In the genomic region with DNA sequence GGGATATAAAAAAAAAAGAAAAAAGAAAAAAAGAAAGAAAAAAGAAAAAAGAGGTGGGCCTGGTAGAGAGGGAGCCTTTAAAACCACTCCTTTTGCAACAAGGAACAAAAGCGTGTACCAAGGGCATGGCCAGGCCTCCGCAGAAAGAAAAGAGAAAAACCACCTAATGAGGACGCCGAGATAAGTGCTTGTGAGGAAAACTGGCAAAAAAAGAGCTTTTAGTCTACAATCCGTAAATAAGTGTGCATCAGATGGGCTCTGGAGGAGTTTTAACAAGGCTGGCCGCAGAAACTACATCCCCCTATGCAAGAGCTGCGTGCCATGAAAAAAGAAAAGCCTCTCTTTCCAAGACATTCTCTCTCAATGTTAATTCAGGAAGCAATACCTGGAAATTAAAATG, we compare ENCODE assay signal across 23 mouse cellular contexts. TPM values are rescaled to one million over a fixed set of nuclear protein-coding genes. Genes with fewer than 3 reads are reported as not detected.
DNase-seq lines count a peak whose midpoint lies in the region; ATAC-seq and TF ChIP-seq lines count a peak whose summit lies in the region.
"Had no signal": no experiment of that assay in that cellular context is flagged by ENCODE, and none has a peak within 500 bp of the region (broad histone marks: within the 10 kb centered on the region; RNA-seq: fewer than 3 reads in every experiment).

No protein-coding gene starts in this region.

- H3K36me3 ChIP-seq in midbrain, embryonic 13.5 days = no peaks in the 10 kb centered on the region
- no peaks in the 10 kb centered on the region for H3K36me3 ChIP-seq in midbrain, postnatal 0 days (ENCODE audit: insufficient read depth, low read length)
- no peaks in the 10 kb centered on the region for H3K36me3 ChIP-seq in forebrain, embryonic 11.5 days (ENCODE audit: control insufficient read depth, insufficient read depth, low read length)
- no peaks in the 10 kb centered on the region for H3K36me3 ChIP-seq in forebrain, embryonic 15.5 days
- H3K36me3 ChIP-seq: embryonic facial prominence, embryonic 15.5 days; heart, embryonic 15.5 days; hindbrain, embryonic 10.5 days; intestine, embryonic 15.5 days had no signal

- no peak for DNase-seq in midbrain, postnatal 0 days (ENCODE audit: low spot score)
- DNase-seq in forebrain, embryonic 11.5 days (ENCODE audit: low spot score) = no peak
- DNase-seq in adrenal gland, adult 18-20 months (ENCODE audit: low spot score in 2 of 2) = no peak
- DNase-seq in thymus, postnatal 4 days = no peak
- DNase-seq: adrenal gland, adult 2 months; adrenal gland, postnatal 25 days; cerebellum, adult 2 months; cerebellum, postnatal 10 days; embryo, embryonic 11 days; heart, adult 2 months; heart, postnatal 14 days had no signal

- 57% methylated on average over 7 of the region's 7 CpGs for WGBS in midbrain, embryonic 13.5 days
- WGBS in midbrain, postnatal 0 days = 55% methylated on average over 7 of the region's 7 CpGs
- WGBS in forebrain, embryonic 11.5 days = 40% methylated on average over 7 of the region's 7 CpGs
- WGBS in forebrain, embryonic 15.5 days = 10% methylated on average over 7 of the region's 7 CpGs

- no peak for TF ChIP-seq CTCF in midbrain, postnatal 0 days (IDR thresholded peaks at IDR 0.05)

- H3K27ac ChIP-seq in midbrain, embryonic 13.5 days = peak overlapping the region; percentile 45; the same call in 1 of the 2 replicates
- no peak overlapping the region for H3K27ac ChIP-seq in midbrain, postnatal 0 days (ENCODE audit: low read depth, low read length)
- peak overlapping the region; percentile 42; the same call in 1 of the 2 replicates for H3K27ac ChIP-seq in forebrain, embryonic 11.5 days (ENCODE audit: low read depth, low read length)
- H3K27ac ChIP-seq in forebrain, embryonic 15.5 days (replicated peaks) = peak overlapping the region; percentile 60
- H3K27ac ChIP-seq: embryonic facial prominence, embryonic 15.5 days; heart, adult 2 months; heart, embryonic 15.5 days; hindbrain, embryonic 10.5 days; hindbrain, embryonic 14.5 days; intestine, embryonic 15.5 days had no signal

- no peak overlapping the region for H3K4me2 ChIP-seq in midbrain, embryonic 13.5 days (replicated peaks)
- no peak overlapping the region for H3K4me2 ChIP-seq in midbrain, postnatal 0 days (ENCODE audit: low read depth, low read length, poor library complexity, severe bottlenecking)
- H3K4me2 ChIP-seq in forebrain, embryonic 11.5 days (ENCODE audit: low read depth, low read length, severe bottlenecking) = 0 out of 2 replicates have a peak overlapping the region, but pooled peaks have one; percentile 3
- H3K4me2 ChIP-seq in forebrain, embryonic 15.5 days (replicated peaks) = no peak overlapping the region
- H3K4me2 ChIP-seq: embryonic facial prominence, embryonic 15.5 days; heart, embryonic 11.5 days; heart, embryonic 15.5 days; hindbrain, embryonic 14.5 days; intestine, embryonic 15.5 days had no signal

- H3K9ac ChIP-seq in midbrain, embryonic 13.5 days (replicated peaks) = no peak overlapping the region
- H3K9ac ChIP-seq in midbrain, postnatal 0 days (replicated peaks; ENCODE audit: low read length, poor library complexity, severe bottlenecking) = no peak overlapping the region
- peak overlapping the region; percentile 0; the same call in 1 of the 2 replicates for H3K9ac ChIP-seq in forebrain, embryonic 11.5 days (ENCODE audit: low read length)
- H3K9ac ChIP-seq in forebrain, embryonic 15.5 days (replicated peaks) = no peak overlapping the region
- H3K9ac ChIP-seq: embryonic facial prominence, embryonic 15.5 days; heart, embryonic 15.5 days; hindbrain, embryonic 14.5 days; intestine, embryonic 15.5 days had no signal

- 0 out of 2 replicates have a peak, but pooled peaks cover 2% of the 10 kb centered on the region for H3K4me1 ChIP-seq in midbrain, embryonic 13.5 days (replicated peaks)
- H3K4me1 ChIP-seq in midbrain, postnatal 0 days (ENCODE audit: insufficient read depth, low read length) = no peaks in the 10 kb centered on the region
- peaks cover 4% of the 10 kb centered on the region; the same call in 1 of the 2 replicates for H3K4me1 ChIP-seq in forebrain, embryonic 11.5 days (replicated peaks; ENCODE audit: control insufficient read depth, insufficient read depth, low read length)
- H3K4me1 ChIP-seq in forebrain, embryonic 15.5 days = peaks cover 14% of the 10 kb centered on the region
- H3K4me1 ChIP-seq: embryonic facial prominence, embryonic 15.5 days; heart, embryonic 15.5 days; hindbrain, embryonic 10.5 days; intestine, embryonic 15.5 days had no signal

- H3K4me3 ChIP-seq in midbrain, embryonic 13.5 days (replicated peaks) = no peak overlapping the region
- H3K4me3 ChIP-seq in midbrain, postnatal 0 days (ENCODE audit: low read depth, low read length) = no peak overlapping the region
- no peak overlapping the region for H3K4me3 ChIP-seq in forebrain, embryonic 11.5 days (ENCODE audit: low read depth, low read length)
- no peak overlapping the region for H3K4me3 ChIP-seq in forebrain, embryonic 15.5 days
- H3K4me3 ChIP-seq: embryonic facial prominence, embryonic 15.5 days; erythroblast, embryonic 14.5 days; heart, adult 2 months; heart, embryonic 15.5 days; hindbrain, embryonic 10.5 days; intestine, embryonic 15.5 days had no signal

- no peaks in the 10 kb centered on the region for H3K27me3 ChIP-seq in midbrain, embryonic 13.5 days
- no peaks in the 10 kb centered on the region for H3K27me3 ChIP-seq in midbrain, postnatal 0 days (ENCODE audit: insufficient read depth, low read length)
- no peaks in the 10 kb centered on the region for H3K27me3 ChIP-seq in forebrain, embryonic 11.5 days (ENCODE audit: control insufficient read depth, insufficient read depth, low read length)
- H3K27me3 ChIP-seq in forebrain, embryonic 15.5 days = no peaks in the 10 kb centered on the region
- H3K27me3 ChIP-seq: CH12.LX; embryonic facial prominence, embryonic 15.5 days; heart, embryonic 15.5 days; intestine, embryonic 15.5 days; Patski had no signal

- no peaks in the 10 kb centered on the region for H3K9me3 ChIP-seq in midbrain, embryonic 13.5 days
- H3K9me3 ChIP-seq in midbrain, postnatal 0 days (ENCODE audit: low read length) = no peaks in the 10 kb centered on the region
- H3K9me3 ChIP-seq in forebrain, embryonic 11.5 days (ENCODE audit: control insufficient read depth, low read length) = no peaks in the 10 kb centered on the region
- no peaks in the 10 kb centered on the region for H3K9me3 ChIP-seq in forebrain, embryonic 15.5 days
- H3K9me3 ChIP-seq: embryonic facial prominence, embryonic 15.5 days; heart, embryonic 15.5 days; hindbrain, embryonic 10.5 days; intestine, embryonic 15.5 days had no signal

- no peak for ATAC-seq in midbrain, embryonic 13.5 days
- ATAC-seq in midbrain, postnatal 0 days (ENCODE audit: low FRiP score) = no peak
- peak; percentile 57; the same call in 1 of the 2 replicates for ATAC-seq in forebrain, embryonic 11.5 days (replicated peaks; ENCODE audit: low FRiP score)
- ATAC-seq in forebrain, embryonic 15.5 days (replicated peaks) = no peak
- ATAC-seq: activated CD4-positive, CD25-positive, alpha-beta regulatory T cell, adult 4 months; intestine, embryonic 15.5 days; Patski had no signal

RNA-seq across cellular contexts. Expression of a gene that starts 37.4 kb away (rescaled TPM):
- 45.9 and 48.5 TPM in 2 replicates for polyA plus RNA-seq in midbrain, embryonic 13.5 days (2015; fragmentation: Nextera tagmentation; extraction: Ambion mirVana)
- total RNA-seq in midbrain, postnatal 0 days (2014; rRNA removed) = 3.2 and 6.3 TPM in 2 replicates
- polyA plus RNA-seq in midbrain, postnatal 0 days (2015; fragmentation: Nextera tagmentation; extraction: Ambion mirVana) = 37.8 and 44.6 TPM in 2 replicates
- 30.8 and 37.5 TPM in 2 replicates for polyA plus RNA-seq in forebrain, embryonic 11.5 days (2014; fragmentation: Nextera tagmentation; extraction: Ambion mirVana)
- polyA plus RNA-seq in forebrain, embryonic 15.5 days (2015; fragmentation: Nextera tagmentation; extraction: Ambion mirVana) = 38.3 and 39.3 TPM in 2 replicates
- 10 to 100 TPM; 31.9 to 32.1 TPM for total RNA-seq in adrenal gland, adult 18-20 months (2021)
